Mouse (Mus musculus) adrenal gland, postnatal 0 days (tissue): ENCODE results near the gene Lrig2. TPM values are rescaled to one million over a fixed set of nuclear protein-coding genes. Genes with fewer than 3 reads are reported as not detected.

ENCODE experiments used
- polyA plus RNA-seq: library from polyadenylated mRNA; unstranded; fragments of >200 nt; fragmentation: Nextera tagmentation; extraction: Ambion mirVana; gene quantifications from 2 replicates; pipeline ENCODE4 v1.2.1, GENCODE M21; 2015

Lrig2 gene
- polyA plus RNA-seq = 9.4 and 9.8 TPM in 2 replicates

GRCm38 (mm10) chr3:104511538-104512423, at the start of gene Lrig2:
Lrig2 (minus strand) TSS chr3:104511918.

Other genes starting within 250 kb of the Lrig2 start
- gene Slc16a1, start 126.8 kb upstream of the Lrig2 start, polyA plus RNA-seq = 34.8 and 40.0 TPM in 2 replicates